9 mouse cellular contexts compared by ENCODE assay signal in genomic region chr13:59735190-59735589, GRCm38 (mm10). TPM values are rescaled to one million over a fixed set of nuclear protein-coding genes. Genes with fewer than 3 reads are reported as not detected.
DNase-seq lines count a peak whose midpoint lies in the region; ATAC-seq lines count a peak whose summit lies in the region.
"Had no signal": no experiment of that assay in that cellular context is flagged by ENCODE, and none has a peak within 500 bp of the region (broad histone marks: within the 10 kb centered on the region; RNA-seq: fewer than 3 reads in every experiment).

No protein-coding gene starts in this region.

- 26% methylated on average over 3 of the region's 3 CpGs for WGBS in heart, embryonic 11.5 days (ENCODE audit: insufficient replicate concordance)
- 29% methylated on average over 3 of the region's 3 CpGs for WGBS in hindbrain, embryonic 15.5 days
- 27% methylated on average over 3 of the region's 3 CpGs for whole genome bisulfite sequencing in midbrain, embryonic 15.5 days

- no peak overlapping the region for H3K27ac ChIP-seq in heart, embryonic 11.5 days (ENCODE audit: low read depth, low read length)
- H3K27ac ChIP-seq in hindbrain, embryonic 15.5 days (replicated peaks) = no peak overlapping the region
- no peak overlapping the region for H3K27ac ChIP-seq in midbrain, embryonic 15.5 days

- H3K9ac ChIP-seq in heart, embryonic 11.5 days (ENCODE audit: low read depth, low read length) = no peak overlapping the region
- no peak overlapping the region for H3K9ac ChIP-seq in hindbrain, embryonic 15.5 days
- no peak overlapping the region for H3K9ac ChIP-seq in midbrain, embryonic 15.5 days

- no peaks in the 10 kb centered on the region for H3K36me3 ChIP-seq in heart, embryonic 11.5 days (ENCODE audit: control insufficient read depth, insufficient read depth, low read length)
- no peaks in the 10 kb centered on the region for H3K36me3 ChIP-seq in hindbrain, embryonic 15.5 days
- H3K36me3 ChIP-seq in midbrain, embryonic 15.5 days (replicated peaks) = no peaks in the 10 kb centered on the region

- no peaks in the 10 kb centered on the region for H3K4me1 ChIP-seq in heart, embryonic 11.5 days (ENCODE audit: control insufficient read depth, insufficient read depth, low read length)
- no peaks in the 10 kb centered on the region for H3K4me1 ChIP-seq in hindbrain, embryonic 15.5 days (replicated peaks)
- no peaks in the 10 kb centered on the region for H3K4me1 ChIP-seq in midbrain, embryonic 15.5 days

- H3K4me3 ChIP-seq in heart, embryonic 11.5 days (ENCODE audit: low read depth, low read length) = no peak overlapping the region
- H3K4me3 ChIP-seq in hindbrain, embryonic 15.5 days = no peak overlapping the region
- no peak overlapping the region for H3K4me3 ChIP-seq in midbrain, embryonic 15.5 days

- no peak for DNase-seq in heart, adult 8-10 months (ENCODE audit: low spot score)
- peak; percentile 53 for DNase-seq in brain, adult 2 months (ENCODE audit: low read depth, low spot score)
- no peak for DNase-seq in left cerebral cortex, adult 11 months (ENCODE audit: low spot score)
- DNase-seq in frontal cortex, postnatal 14 days (ENCODE audit: low spot score in 2 of 2) = no peak
- no peak for DNase-seq in urinary bladder, postnatal 10 days (ENCODE audit: low spot score)

- no peak overlapping the region for H3K4me2 ChIP-seq in heart, embryonic 11.5 days
- no peak overlapping the region for H3K4me2 ChIP-seq in hindbrain, embryonic 15.5 days
- no peak overlapping the region for H3K4me2 ChIP-seq in midbrain, embryonic 15.5 days

- no peaks in the 10 kb centered on the region for H3K9me3 ChIP-seq in heart, embryonic 11.5 days (replicated peaks; ENCODE audit: control insufficient read depth, low read length)
- H3K9me3 ChIP-seq in hindbrain, embryonic 15.5 days = no peaks in the 10 kb centered on the region
- no peaks in the 10 kb centered on the region for H3K9me3 ChIP-seq in midbrain, embryonic 15.5 days

- 0 out of 2 replicates have a peak, but pooled peaks have one; percentile 21 for ATAC-seq in heart, embryonic 11.5 days (replicated peaks; ENCODE audit: insufficient number of reproducible peaks, low FRiP score, low TSS enrichment)
- ATAC-seq in hindbrain, embryonic 15.5 days (ENCODE audit: low FRiP score, low read depth) = peak; percentile 65; the same call in 1 of the 2 replicates
- ATAC-seq in midbrain, embryonic 15.5 days (replicated peaks) = peak; percentile 71; the same call in 1 of the 2 replicates

- no peaks in the 10 kb centered on the region for H3K27me3 ChIP-seq in heart, embryonic 11.5 days (ENCODE audit: control insufficient read depth, insufficient read depth, low read length)
- no peaks in the 10 kb centered on the region for H3K27me3 ChIP-seq in hindbrain, embryonic 15.5 days
- H3K27me3 ChIP-seq in midbrain, embryonic 15.5 days (replicated peaks) = no peaks in the 10 kb centered on the region

RNA-seq across cellular contexts. Expression of gene Spata31d1d, which starts 3.6 kb away (rescaled TPM):
- polyA plus RNA-seq in heart, embryonic 11.5 days (2014; fragmentation: Nextera tagmentation; extraction: Ambion mirVana) = not detected in 2 replicates
- total RNA-seq in heart, adult 8-10 months (2022) = not detected
- polyA plus RNA-seq in hindbrain, embryonic 15.5 days (2015; fragmentation: Nextera tagmentation; extraction: Ambion mirVana) = not detected in 2 replicates
- not detected in 2 replicates for polyA plus RNA-seq in midbrain, embryonic 15.5 days (2015; fragmentation: Nextera tagmentation; extraction: Ambion mirVana)
- total RNA-seq: liver, adult 2 months had no signal
- polyA plus RNA-seq: liver, adult 2 months had no signal

RNA-seq across cellular contexts. Expression of gene 1700014D04Rik, which starts 11.4 kb away (rescaled TPM):
- polyA plus RNA-seq in heart, embryonic 11.5 days (2014; fragmentation: Nextera tagmentation; extraction: Ambion mirVana) = not detected in 2 replicates
- not detected for total RNA-seq in heart, adult 8-10 months (2022)
- polyA plus RNA-seq in hindbrain, embryonic 15.5 days (2015; fragmentation: Nextera tagmentation; extraction: Ambion mirVana) = 0.05 and 0.21 TPM in 2 replicates
- 0.14 and 0.27 TPM in 2 replicates for polyA plus RNA-seq in midbrain, embryonic 15.5 days (2015; fragmentation: Nextera tagmentation; extraction: Ambion mirVana)
- total RNA-seq: liver, adult 2 months had no signal
- polyA plus RNA-seq: liver, adult 2 months had no signal

RNA-seq across cellular contexts. Expression of gene Spata31d1b, which starts 23.1 kb away (rescaled TPM):
- polyA plus RNA-seq in heart, embryonic 11.5 days (2014; fragmentation: Nextera tagmentation; extraction: Ambion mirVana) = not detected in 2 replicates
- not detected for total RNA-seq in heart, adult 8-10 months (2022)
- not detected in 2 replicates for polyA plus RNA-seq in hindbrain, embryonic 15.5 days (2015; fragmentation: Nextera tagmentation; extraction: Ambion mirVana)
- not detected in 2 replicates for polyA plus RNA-seq in midbrain, embryonic 15.5 days (2015; fragmentation: Nextera tagmentation; extraction: Ambion mirVana)
- total RNA-seq: liver, adult 2 months had no signal
- polyA plus RNA-seq: liver, adult 2 months had no signal

RNA-seq across cellular contexts. Expression of gene Spata31d1a, which starts 25.1 kb away (rescaled TPM):
- polyA plus RNA-seq in heart, embryonic 11.5 days (2014; fragmentation: Nextera tagmentation; extraction: Ambion mirVana) = not detected in 2 replicates
- total RNA-seq in heart, adult 8-10 months (2022) = not detected
- polyA plus RNA-seq in hindbrain, embryonic 15.5 days (2015; fragmentation: Nextera tagmentation; extraction: Ambion mirVana) = 0.05 TPM in 1 of 2 replicates, not detected in the other
- 0.17 and 0.26 TPM in 2 replicates for polyA plus RNA-seq in midbrain, embryonic 15.5 days (2015; fragmentation: Nextera tagmentation; extraction: Ambion mirVana)
- total RNA-seq: liver, adult 2 months had no signal
- polyA plus RNA-seq: liver, adult 2 months had no signal

RNA-seq across cellular contexts. Expression of gene Isca1, which starts 34.4 kb away (rescaled TPM):
- polyA plus RNA-seq in heart, embryonic 11.5 days (2014; fragmentation: Nextera tagmentation; extraction: Ambion mirVana) = 168 and 171 TPM in 2 replicates
- 100 to 1,000 TPM; 215 to 235 (median 226) TPM for total RNA-seq in heart, adult 8-10 months (2022)
- 160 and 163 TPM in 2 replicates for polyA plus RNA-seq in hindbrain, embryonic 15.5 days (2015; fragmentation: Nextera tagmentation; extraction: Ambion mirVana)
- polyA plus RNA-seq in midbrain, embryonic 15.5 days (2015; fragmentation: Nextera tagmentation; extraction: Ambion mirVana) = 158 and 166 TPM in 2 replicates

Comparison
In these comparisons a context has a peak if more than half of its experiments do, and no peak if none do; other contexts are left out.
1. ATAC-seq: peak in every context shown above with its lines; median percentile 71 in midbrain, embryonic 15.5 days; 65 in hindbrain, embryonic 15.5 days; 21 in heart, embryonic 11.5 days.